Mouse (Mus musculus): Measurements from ENCODE around the gene Tcf7l1. TPM values are rescaled to one million over a fixed set of nuclear protein-coding genes. Genes with fewer than 3 reads are reported as not detected.

Tcf7l1 gene
- polyA plus RNA-seq, 1 experiment from 2014 or later: 14.6 TPM

DNA sequence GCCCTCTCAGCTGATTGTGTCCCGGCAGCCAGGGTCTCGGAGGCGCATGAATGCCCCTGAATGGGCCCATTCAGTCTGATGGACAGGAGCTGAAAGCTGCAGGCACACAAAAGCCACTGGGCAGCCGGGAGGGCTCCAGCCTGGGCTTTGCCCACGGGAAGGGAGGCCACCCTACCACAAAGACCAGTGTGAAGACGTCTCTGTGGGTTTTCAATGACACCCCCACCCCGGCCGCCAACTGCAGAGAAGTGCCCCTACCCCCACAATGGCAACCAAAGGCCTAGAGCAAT lies 58.5 kb downstream of the Tcf7l1 start:
- Histone ChIP-seq H3K27ac (ENCODE audit: low read depth, low read length) (no peak overlapping the region), H3K4me3 (ENCODE audit: low read depth, low read length) (no peak overlapping the region), H3K27me3 (replicated peaks; ENCODE audit: control insufficient read depth, insufficient read depth, low read length) (no peaks in the 10 kb centered on the region), H3K36me3 (ENCODE audit: control insufficient read depth, insufficient read depth, low read length) (no peaks in the 10 kb centered on the region), H3K4me2 (no peak overlapping the region), H3K9ac (ENCODE audit: low read depth, low read length) (no peak overlapping the region), H3K4me1 (replicated peaks; ENCODE audit: control insufficient read depth, insufficient read depth, low read length) (no peaks in the 10 kb centered on the region), H3K9me3 (ENCODE audit: control insufficient read depth, low read length) (no peaks in the 10 kb centered on the region)
- DNase-seq (ENCODE audit: low spot score) (no peak), ATAC-seq (replicated peaks; ENCODE audit: low FRiP score) (no peak)
- WGBS: 65% methylated on average over 8 of the region's 8 CpGs

DNA sequence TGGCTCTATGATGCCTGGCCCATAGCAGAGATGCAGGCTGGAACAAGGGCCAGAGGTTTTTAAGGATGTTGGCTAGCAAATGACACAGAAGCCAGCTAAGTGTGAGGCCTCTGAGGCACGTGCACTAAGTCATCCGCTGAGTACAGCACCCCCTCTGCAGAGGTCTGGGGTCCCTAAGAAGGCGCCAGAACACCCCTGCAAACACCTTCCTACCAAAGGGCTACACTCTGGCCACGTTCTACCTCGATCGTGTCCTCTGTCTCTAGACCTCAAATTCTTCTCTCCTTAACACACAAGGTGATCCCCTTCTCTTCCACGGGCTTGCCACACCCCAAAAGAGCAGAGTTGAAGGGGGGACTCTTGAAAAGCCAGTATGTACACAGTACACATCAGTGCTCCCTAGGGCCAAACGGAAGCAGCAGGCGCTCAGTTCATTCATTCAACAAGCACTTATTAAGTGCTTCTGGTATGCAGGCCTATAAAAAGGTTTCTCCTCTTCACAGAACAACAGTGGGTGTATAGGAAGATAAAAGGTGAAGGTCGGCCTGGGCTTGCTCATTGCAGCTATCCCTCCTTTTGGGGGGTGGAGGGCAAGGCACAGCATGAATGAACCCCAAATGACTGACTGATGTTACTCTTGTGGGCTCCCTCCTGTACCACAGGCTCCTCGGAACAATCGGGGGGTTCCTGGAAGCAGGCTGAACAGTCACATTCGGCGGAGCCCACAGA lies 59.1 kb downstream of the Tcf7l1 start:
- H3K9ac ChIP-seq (ENCODE audit: low read depth, low read length): no peak overlapping the region
- 82% methylated on average over 14 of the region's 14 CpGs for WGBS
- no peak overlapping the region for H3K4me2 ChIP-seq
- no peak overlapping the region for H3K27ac ChIP-seq (ENCODE audit: low read depth, low read length)
- DNase-seq (ENCODE audit: low spot score) (no peak), ATAC-seq (replicated peaks; ENCODE audit: low FRiP score) (no peak)
- no peaks in the 10 kb centered on the region for H3K9me3 ChIP-seq (ENCODE audit: control insufficient read depth, low read length)
- no peaks in the 10 kb centered on the region for H3K27me3 ChIP-seq (replicated peaks; ENCODE audit: control insufficient read depth, insufficient read depth, low read length)
- no peaks in the 10 kb centered on the region for H3K36me3 ChIP-seq (ENCODE audit: control insufficient read depth, insufficient read depth, low read length)
- no peaks in the 10 kb centered on the region for H3K4me1 ChIP-seq (replicated peaks; ENCODE audit: control insufficient read depth, insufficient read depth, low read length)
- no peak overlapping the region for H3K4me3 ChIP-seq (ENCODE audit: low read depth, low read length)

DNA sequence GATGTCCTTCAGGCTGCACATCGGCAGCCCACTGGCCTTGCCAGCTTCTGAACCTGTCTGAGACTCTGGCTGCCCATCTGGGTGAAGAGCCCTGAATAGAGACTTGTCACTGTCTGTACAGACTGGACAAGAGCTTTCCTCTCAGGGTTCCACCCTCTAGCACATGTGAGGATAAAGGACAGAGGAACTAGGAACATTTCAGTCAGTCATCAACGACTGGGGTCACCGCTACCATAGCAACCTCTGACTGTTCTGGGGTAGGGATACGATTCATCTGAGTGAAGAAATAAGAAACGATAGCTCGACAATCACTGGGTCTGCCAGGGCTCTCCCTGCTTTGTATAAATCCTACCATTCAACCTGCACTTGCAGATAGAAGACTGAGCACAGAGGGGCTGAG lies 61.2 kb downstream of the Tcf7l1 start:
- ATAC-seq (replicated peaks; ENCODE audit: low FRiP score) (no peak), DNase-seq (ENCODE audit: low spot score) (no peak)
- Histone ChIP-seq H3K36me3 (ENCODE audit: control insufficient read depth, insufficient read depth, low read length) (no peaks in the 10 kb centered on the region), H3K4me3 (ENCODE audit: low read depth, low read length) (no peak overlapping the region), H3K27me3 (replicated peaks; ENCODE audit: control insufficient read depth, insufficient read depth, low read length) (no peaks in the 10 kb centered on the region), H3K9ac (ENCODE audit: low read depth, low read length) (no peak overlapping the region), H3K4me2 (no peak overlapping the region), H3K9me3 (ENCODE audit: control insufficient read depth, low read length) (no peaks in the 10 kb centered on the region), H3K27ac (ENCODE audit: low read depth, low read length) (no peak overlapping the region), H3K4me1 (replicated peaks; ENCODE audit: control insufficient read depth, insufficient read depth, low read length) (peaks cover 2% of the 10 kb centered on the region; the same call in 1 of the 2 replicates)
- 67% methylated on average over 6 of the region's 6 CpGs for WGBS

DNA sequence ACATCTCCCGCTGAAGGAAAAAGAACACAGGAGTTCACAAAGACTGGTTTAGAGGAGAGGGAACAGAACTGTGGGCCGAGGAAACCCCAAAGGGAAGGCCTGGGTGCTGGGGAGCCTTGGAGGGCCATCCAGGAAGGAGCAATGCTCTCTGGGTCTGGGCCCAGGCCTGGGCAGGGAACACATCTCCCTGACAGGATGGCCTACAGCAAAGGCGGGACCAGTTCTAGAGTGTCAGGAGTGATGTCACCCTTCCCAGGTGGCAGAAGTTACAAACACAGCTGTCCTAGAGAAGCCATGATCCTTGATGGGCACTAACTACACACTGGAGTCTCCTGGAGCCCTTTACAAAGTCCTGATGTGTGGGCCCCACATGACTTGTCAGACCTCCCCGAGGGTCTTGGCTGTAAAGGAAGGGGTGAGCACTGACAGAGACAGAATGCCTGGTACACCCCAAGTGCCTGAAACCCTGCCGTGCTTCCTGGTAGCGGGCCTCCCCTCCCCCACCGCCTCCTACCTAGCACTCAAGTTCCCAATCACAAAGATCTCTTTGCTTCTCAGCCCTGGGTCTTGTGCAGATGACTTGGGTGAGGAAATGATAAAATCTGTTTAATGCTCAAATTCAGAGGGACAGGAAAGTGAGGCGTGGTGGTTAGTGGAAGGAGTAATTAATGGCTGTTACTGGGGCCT lies 64.4 kb downstream of the Tcf7l1 start:
- no peak overlapping the region for H3K27ac ChIP-seq (ENCODE audit: low read depth, low read length)
- no peak overlapping the region for H3K4me3 ChIP-seq (ENCODE audit: low read depth, low read length)
- DNase-seq (ENCODE audit: low spot score) (no peak), ATAC-seq (replicated peaks; ENCODE audit: low FRiP score) (no peak)
- H3K9me3 ChIP-seq (ENCODE audit: control insufficient read depth, low read length): no peaks in the 10 kb centered on the region
- H3K4me1 ChIP-seq (replicated peaks; ENCODE audit: control insufficient read depth, insufficient read depth, low read length): peaks cover 2% of the 10 kb centered on the region; the same call in 1 of the 2 replicates
- WGBS: 57% methylated on average over 8 of the region's 8 CpGs
- H3K9ac ChIP-seq (ENCODE audit: low read depth, low read length): no peak overlapping the region
- H3K27me3 ChIP-seq (replicated peaks; ENCODE audit: control insufficient read depth, insufficient read depth, low read length): no peaks in the 10 kb centered on the region
- no peak overlapping the region for H3K4me2 ChIP-seq
- no peaks in the 10 kb centered on the region for H3K36me3 ChIP-seq (ENCODE audit: control insufficient read depth, insufficient read depth, low read length)

DNA sequence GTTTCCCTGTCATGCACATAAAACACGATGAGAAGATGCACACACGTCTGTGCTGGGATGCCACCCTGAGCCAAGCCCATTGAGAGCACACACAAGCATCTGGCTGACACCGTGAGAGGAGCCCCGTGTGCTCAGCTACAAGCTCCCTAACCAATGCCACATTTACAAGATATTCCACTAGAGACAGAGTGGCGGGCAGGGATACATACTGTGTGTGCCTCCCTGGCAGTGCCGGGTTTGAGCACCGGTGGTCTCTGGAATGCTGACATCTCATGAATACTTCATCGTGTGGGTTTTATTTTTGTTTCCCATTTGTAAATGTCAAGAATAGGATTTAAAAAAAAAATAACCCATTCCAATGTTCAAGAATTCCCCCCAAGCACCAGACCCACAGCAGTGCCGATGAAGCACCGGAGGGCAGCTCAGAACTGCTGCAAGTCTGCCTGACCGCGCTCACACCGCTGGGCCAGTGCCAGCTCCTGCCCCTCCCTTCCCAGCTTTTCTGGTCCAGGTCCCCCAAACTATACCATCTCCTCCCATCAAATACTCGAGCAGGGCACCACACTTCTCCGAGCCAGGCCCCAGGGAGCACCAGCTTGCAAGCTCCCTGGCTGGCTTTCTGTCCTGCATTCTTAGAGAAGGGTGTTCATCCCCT lies 65.2 kb downstream of the Tcf7l1 start:
- Histone ChIP-seq H3K4me3 (ENCODE audit: low read depth, low read length) (no peak overlapping the region), H3K4me1 (replicated peaks; ENCODE audit: control insufficient read depth, insufficient read depth, low read length) (peaks cover 2% of the 10 kb centered on the region; the same call in 1 of the 2 replicates), H3K9ac (ENCODE audit: low read depth, low read length) (no peak overlapping the region), H3K27me3 (replicated peaks; ENCODE audit: control insufficient read depth, insufficient read depth, low read length) (no peaks in the 10 kb centered on the region), H3K9me3 (ENCODE audit: control insufficient read depth, low read length) (no peaks in the 10 kb centered on the region), H3K27ac (ENCODE audit: low read depth, low read length) (no peak overlapping the region), H3K36me3 (ENCODE audit: control insufficient read depth, insufficient read depth, low read length) (no peaks in the 10 kb centered on the region), H3K4me2 (no peak overlapping the region)
- 79% methylated on average over 15 of the region's 15 CpGs for WGBS
- DNase-seq (ENCODE audit: low spot score) (no peak), ATAC-seq (replicated peaks; ENCODE audit: low FRiP score) (no peak)

DNA sequence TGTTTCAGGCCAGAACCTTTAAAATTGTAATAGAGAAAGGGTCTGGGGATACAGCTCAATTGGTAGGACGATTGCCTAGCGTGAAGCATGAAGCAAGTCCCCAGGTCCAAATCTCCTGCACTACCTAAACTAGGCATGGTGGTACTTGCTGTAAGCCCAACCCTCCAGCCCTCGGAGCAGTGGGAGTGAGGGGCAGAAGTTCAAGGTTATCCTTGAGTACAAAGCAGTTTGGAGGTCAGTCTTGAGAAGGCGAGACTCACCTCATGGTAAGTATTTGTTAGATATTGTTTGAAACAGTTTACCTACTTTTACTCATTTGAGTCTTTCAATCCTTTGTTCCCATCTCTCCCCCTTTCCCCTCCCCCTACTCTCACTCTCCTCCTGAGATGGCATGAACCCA lies 65.9 kb downstream of the Tcf7l1 start:
- WGBS: 90% methylated on average over 4 of the region's 4 CpGs

DNA sequence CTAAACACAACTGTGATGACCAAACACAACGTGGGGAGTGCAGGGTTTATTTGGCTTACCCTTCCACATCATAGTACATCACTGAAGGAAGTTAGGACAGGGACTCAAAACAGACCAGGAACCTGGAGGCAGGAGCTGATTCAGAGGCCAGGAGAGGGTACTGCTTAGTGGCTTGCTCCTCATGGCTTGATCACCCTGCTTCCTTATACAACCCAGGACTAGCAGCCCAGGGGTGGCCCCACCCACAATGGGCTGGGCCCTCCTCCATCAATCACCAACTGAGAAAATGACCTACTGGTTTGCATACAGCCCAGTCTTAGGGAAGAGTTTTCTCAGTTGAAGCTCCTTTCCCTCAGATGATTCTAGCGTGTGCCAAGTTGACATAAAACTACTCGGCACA lies 68.2 kb downstream of the Tcf7l1 start:
- ATAC-seq (replicated peaks; ENCODE audit: low FRiP score) (no peak), DNase-seq (ENCODE audit: low spot score) (no peak)

More for the DNA sequence above, 65.9 kb downstream of the Tcf7l1 start:
- H3K4me2 ChIP-seq: no peak overlapping the region
- no peak overlapping the region for H3K27ac ChIP-seq (ENCODE audit: low read depth, low read length)
- no peak for ATAC-seq (replicated peaks; ENCODE audit: low FRiP score)
- no peak overlapping the region for H3K4me3 ChIP-seq (ENCODE audit: low read depth, low read length)
- H3K9me3 ChIP-seq (ENCODE audit: control insufficient read depth, low read length): no peaks in the 10 kb centered on the region
- H3K36me3 ChIP-seq (ENCODE audit: control insufficient read depth, insufficient read depth, low read length): no peaks in the 10 kb centered on the region
- DNase-seq (ENCODE audit: low spot score): no peak
- H3K4me1 ChIP-seq (replicated peaks; ENCODE audit: control insufficient read depth, insufficient read depth, low read length): peaks cover 2% of the 10 kb centered on the region; the same call in 1 of the 2 replicates
- no peak overlapping the region for H3K9ac ChIP-seq (ENCODE audit: low read depth, low read length)
- H3K27me3 ChIP-seq (replicated peaks; ENCODE audit: control insufficient read depth, insufficient read depth, low read length): no peaks in the 10 kb centered on the region

DNA sequence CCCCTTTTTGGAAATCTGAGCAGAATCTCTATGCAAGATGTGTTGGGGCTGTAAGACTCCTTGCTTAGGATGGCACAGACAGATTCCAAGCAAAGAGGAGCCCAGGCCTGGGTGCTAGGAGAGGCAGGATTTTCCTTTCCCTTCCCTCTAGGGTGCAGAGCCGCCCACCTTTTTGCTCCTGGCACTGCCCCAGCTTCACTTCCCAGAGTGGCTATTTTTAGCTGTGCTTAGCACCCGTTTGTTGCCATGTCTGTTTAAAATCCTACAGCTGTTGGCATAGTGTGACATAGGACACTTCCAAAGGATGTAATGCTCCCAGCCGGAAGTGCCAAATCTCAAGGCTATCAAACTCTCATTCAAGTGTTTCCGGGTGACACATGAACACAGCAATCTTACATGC lies 74.3 kb downstream of the Tcf7l1 start:
- Histone ChIP-seq H3K4me1 (replicated peaks; ENCODE audit: control insufficient read depth, insufficient read depth, low read length) (peaks cover 12% of the 10 kb centered on the region), H3K27me3 (replicated peaks; ENCODE audit: control insufficient read depth, insufficient read depth, low read length) (no peaks in the 10 kb centered on the region), H3K9me3 (ENCODE audit: control insufficient read depth, low read length) (no peaks in the 10 kb centered on the region), H3K9ac (ENCODE audit: low read depth, low read length) (no peak overlapping the region), H3K36me3 (ENCODE audit: control insufficient read depth, insufficient read depth, low read length) (no peaks in the 10 kb centered on the region), H3K27ac (ENCODE audit: low read depth, low read length) (no peak overlapping the region), H3K4me3 (ENCODE audit: low read depth, low read length) (no peak overlapping the region), H3K4me2 (no peak overlapping the region)
- DNase-seq (ENCODE audit: low spot score) (no peak), ATAC-seq (replicated peaks; ENCODE audit: low FRiP score) (no peak)
- 60% methylated on average over 4 of the region's 4 CpGs for WGBS

More for the DNA sequence above, 68.2 kb downstream of the Tcf7l1 start:
- Histone ChIP-seq H3K9ac (ENCODE audit: low read depth, low read length) (no peak overlapping the region), H3K9me3 (ENCODE audit: control insufficient read depth, low read length) (no peaks in the 10 kb centered on the region), H3K4me2 (no peak overlapping the region), H3K27me3 (replicated peaks; ENCODE audit: control insufficient read depth, insufficient read depth, low read length) (no peaks in the 10 kb centered on the region), H3K4me3 (ENCODE audit: low read depth, low read length) (no peak overlapping the region), H3K4me1 (replicated peaks; ENCODE audit: control insufficient read depth, insufficient read depth, low read length) (peaks cover 2% of the 10 kb centered on the region; the same call in 1 of the 2 replicates), H3K27ac (ENCODE audit: low read depth, low read length) (no peak overlapping the region), H3K36me3 (ENCODE audit: control insufficient read depth, insufficient read depth, low read length) (no peaks in the 10 kb centered on the region)
- 76% methylated on average over 3 of the region's 3 CpGs for WGBS

All from liver, embryonic 11.5 days (tissue).